Mouse (Mus musculus) lung, adult 2 months (tissue): ENCODE results near the gene Cbr1.

Experiments
- CTCF ChIP-seq: fragments of 200-500 bp; IDR thresholded peaks from 2 replicates; pipeline ENCODE4 v1.5.1; 2011; ENCODE audit warnings: mild to moderate bottlenecking, low read length, control low read depth; ENCODE audit not compliant: insufficient read depth
- POLR2A ChIP-seq: fragments of 200-500 bp; IDR thresholded peaks from 2 replicates; pipeline ENCODE4 v1.6.1; 2011; ENCODE audit warnings: low read depth, mild to moderate bottlenecking, control low read depth, low read length, borderline replicate concordance; ENCODE audit errors: extremely low read depth

DNA sequence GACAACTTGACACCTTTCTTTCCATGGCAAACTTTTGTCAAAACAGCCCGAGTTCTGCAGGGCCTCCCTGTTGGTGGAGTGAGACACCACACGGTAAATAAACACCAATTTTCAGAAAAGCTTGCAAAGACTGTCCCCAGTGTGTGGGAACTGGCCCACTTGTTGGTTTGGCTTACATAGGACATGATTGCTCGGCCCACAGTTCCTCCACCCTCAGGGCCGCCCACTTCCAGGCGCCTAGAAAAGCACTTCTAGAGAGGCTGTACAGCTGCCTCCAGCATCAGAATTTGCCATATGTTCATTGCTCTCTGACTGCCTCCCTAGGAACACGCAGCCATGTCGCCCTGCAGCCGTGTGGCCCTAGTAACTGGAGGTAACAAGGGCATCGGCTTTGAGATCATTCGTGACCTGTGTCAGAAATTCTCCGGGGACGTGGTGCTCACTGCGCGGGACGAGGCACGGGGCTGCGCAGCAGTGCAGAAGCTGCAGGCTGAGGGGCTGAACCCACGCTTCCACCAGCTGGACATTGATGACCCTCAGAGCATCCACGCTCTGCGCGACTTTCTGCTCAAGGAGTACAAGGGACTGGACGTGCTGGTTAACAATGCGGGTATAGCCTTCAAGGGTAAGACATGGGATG, 22.2 kb downstream of the Cbr1 start, which contains the start of gene Gm5678:
- TF ChIP-seq CTCF = no peak
- TF ChIP-seq POLR2A = no peak
